Mouse (Mus musculus) bone marrow, adult 2 months (tissue): ENCODE results near the gene Ctnnbl1. TPM values are rescaled to one million over a fixed set of nuclear protein-coding genes. Genes with fewer than 3 reads are reported as not detected.

ENCODE experiments used
- H3K27ac ChIP-seq: fragments of 200-500 bp; 2 replicates; pipeline ENCODE4 v1.5.1; 2012; ENCODE audit warnings: low read depth, mild to moderate bottlenecking, control low read depth, inconsistent platforms, low read length; ENCODE audit not compliant: control insufficient read depth, poor library complexity, insufficient read depth
- H3K4me1 ChIP-seq: fragments of 200-500 bp; 2 replicates; pipeline ENCODE4 v1.6.1; 2011; ENCODE audit warnings: low read length; ENCODE audit not compliant: control insufficient read depth, insufficient read depth
- H3K4me3 ChIP-seq: fragments of 200-500 bp; replicated peaks from 2 replicates; pipeline ENCODE3; 2011; ENCODE audit warnings: mild to moderate bottlenecking, low read depth, low read length, control low read depth; ENCODE audit not compliant: control insufficient read depth
- CTCF ChIP-seq: fragments of 200-500 bp; IDR thresholded peaks from 2 replicates; pipeline ENCODE4 v1.5.1; 2011; ENCODE audit warnings: low read length, control low read depth; ENCODE audit not compliant: control insufficient read depth, insufficient read depth
- POLR2A ChIP-seq: fragments of 200-500 bp; IDR thresholded peaks from 2 replicates; pipeline ENCODE4 v1.6.1; 2011; ENCODE audit warnings: low read depth, mild to moderate bottlenecking, control low read depth, low read length, borderline replicate concordance; ENCODE audit not compliant: control insufficient read depth
- WGBS: fragments of 180-500 bp; shearing (Covaris S2); methylation state at CpG from one replicate; pipeline ENCODE4 v1.1.7; 2018; 5-methylcytosine and 5-hydroxymethylcytosine counted together
- polyA plus RNA-seq: library from polyadenylated mRNA; stranded (reverse); fragments of >200 nt; gene quantifications from 2 replicates; pipeline ENCODE4 v1.2.4, GENCODE M21; 2011; ENCODE audit warnings: low replicate concordance; ENCODE audit not compliant: missing spikeins, insufficient read depth, insufficient read length

Gene Ctnnbl1
- polyA plus RNA-seq, result 8.7 and 17.4 TPM in 2 replicates

DNA sequence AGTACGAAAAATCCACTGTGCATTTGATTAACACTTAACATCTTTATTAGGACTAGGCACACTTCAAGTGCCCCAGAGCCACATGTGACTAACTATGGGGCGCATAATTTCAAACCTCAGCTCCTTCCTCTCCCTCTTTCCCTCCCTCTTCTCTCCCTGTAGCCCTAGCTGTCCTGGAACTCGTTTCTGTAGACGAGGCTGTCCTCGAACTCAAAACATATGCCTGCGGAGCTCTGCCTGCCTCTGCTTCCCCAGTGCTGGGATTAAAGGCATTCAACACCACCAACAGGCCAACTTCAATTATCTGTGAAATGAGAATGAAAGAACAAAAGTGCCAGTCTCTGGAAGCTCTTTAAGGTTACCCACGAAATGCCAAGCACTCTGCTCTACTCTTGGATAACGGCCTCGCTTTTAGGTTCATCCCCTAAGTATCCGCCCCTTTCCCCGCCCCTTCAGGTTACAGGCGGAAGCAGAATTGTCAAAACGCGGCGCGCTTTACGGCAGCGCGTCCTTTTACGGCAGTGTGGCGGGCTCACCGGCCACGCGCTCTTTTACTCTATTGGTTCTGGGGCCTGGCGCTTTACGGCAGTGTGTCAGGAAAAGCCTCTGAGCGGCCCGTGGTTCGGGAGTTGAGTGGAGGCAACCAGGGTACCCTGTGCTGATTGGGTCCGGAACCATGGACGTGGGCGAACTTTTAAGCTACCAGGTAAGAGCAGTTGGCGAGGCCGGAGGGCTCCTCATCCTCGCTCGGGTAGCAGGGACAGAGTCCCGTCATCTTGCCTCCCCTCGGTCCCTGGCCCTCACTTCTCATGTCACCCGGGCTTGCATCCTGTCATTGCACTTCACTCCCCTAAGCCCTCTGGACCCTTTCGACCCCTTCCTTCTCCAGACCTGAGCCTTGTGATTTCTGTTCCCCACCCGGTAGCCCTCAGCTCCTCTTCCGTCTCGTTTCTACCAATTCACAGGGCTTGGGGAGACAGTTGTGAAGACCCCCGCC is at the start of gene Ctnnbl1:
TSS of gene Ctnnbl1 (plus strand) at position 548 of the 997 bp plus-strand sequence.
- no peak within 1 kb of the TSS for H3K27ac ChIP-seq
- TF ChIP-seq POLR2A (no peak; the same call in 1 of the 2 replicates), CTCF (no peak)
- H3K4me3 ChIP-seq, result peak within 1 kb of the TSS; percentile 96
- 10% methylated on average over 44 of the region's 44 CpGs for WGBS
- H3K4me1 ChIP-seq, result no peaks in the 10 kb centered on the region; the same call in 1 of the 2 replicates

DNA sequence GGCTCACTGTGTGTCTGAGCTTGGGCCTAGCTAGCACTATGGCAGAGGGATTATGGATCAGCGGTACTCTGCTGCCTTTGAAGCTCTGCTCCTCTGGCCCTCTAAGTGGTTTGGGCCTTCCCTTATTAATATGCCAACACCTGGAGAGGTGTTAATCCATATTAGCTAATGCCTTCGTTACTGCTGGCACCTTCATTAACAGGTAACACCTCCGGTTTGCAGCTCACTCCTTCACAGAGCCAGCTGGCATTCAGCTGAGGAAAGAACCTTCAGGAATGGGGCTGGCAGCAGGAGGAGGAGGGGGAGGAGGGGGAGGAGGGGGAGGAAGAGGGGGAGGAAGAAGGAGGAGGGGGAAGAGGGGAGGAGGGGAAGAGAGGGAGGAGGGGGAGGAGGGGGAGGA is 49.7 kb upstream of the Ctnnbl1 start:
- WGBS, result 71% methylated on average over 3 of the region's 3 CpGs
- H3K27ac ChIP-seq, result no peak overlapping the region
- no peak overlapping the region for H3K4me3 ChIP-seq
- no peak for TF ChIP-seq CTCF
- no peak for TF ChIP-seq POLR2A
- H3K4me1 ChIP-seq, result no peaks in the 10 kb centered on the region

DNA sequence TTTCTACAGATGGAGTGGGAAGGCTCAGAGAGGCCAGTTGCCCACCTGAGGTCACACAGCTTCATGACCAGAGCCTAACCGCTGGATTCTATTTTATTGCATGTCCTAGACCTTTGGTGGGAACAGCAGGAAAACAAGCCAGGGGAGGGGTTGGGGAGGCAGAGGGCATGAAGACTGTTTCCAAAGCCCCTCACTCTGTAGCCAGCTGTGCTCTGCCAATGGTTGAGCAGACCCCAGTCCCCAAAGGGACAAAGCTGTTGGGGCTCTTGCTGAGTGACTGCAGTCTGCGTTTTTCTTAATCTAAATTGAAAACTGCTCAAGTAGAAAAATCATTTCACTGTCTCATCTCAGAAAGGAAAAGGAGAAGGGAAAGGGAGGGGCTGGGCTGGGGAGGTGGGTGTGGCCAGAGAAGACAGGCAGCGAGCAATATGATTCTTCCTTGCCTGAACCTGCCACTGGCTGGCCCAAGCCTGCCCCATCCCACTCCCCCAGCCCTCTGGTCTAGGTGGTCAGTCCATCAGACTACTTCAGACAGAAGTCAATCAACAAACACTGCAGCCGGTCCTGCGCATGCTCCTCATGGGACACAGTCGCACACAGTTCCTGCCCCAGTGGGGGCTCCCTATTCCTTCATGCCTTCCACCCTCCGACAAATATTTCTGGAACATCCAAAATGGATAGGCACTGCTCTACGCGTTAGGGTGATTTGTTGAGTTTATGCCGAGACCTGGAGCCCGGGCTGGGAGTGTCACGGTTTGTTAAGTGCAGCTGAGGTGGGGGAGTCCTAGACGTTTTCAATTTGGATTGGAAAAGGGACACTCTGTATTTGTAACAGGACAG is 45.7 kb upstream of the Ctnnbl1 start:
- Histone ChIP-seq H3K27ac (no peak overlapping the region), H3K4me1 (no peaks in the 10 kb centered on the region), H3K4me3 (no peak overlapping the region)
- 68% methylated on average over 13 of the region's 13 CpGs for WGBS
- TF ChIP-seq POLR2A (no peak), CTCF (no peak)

DNA sequence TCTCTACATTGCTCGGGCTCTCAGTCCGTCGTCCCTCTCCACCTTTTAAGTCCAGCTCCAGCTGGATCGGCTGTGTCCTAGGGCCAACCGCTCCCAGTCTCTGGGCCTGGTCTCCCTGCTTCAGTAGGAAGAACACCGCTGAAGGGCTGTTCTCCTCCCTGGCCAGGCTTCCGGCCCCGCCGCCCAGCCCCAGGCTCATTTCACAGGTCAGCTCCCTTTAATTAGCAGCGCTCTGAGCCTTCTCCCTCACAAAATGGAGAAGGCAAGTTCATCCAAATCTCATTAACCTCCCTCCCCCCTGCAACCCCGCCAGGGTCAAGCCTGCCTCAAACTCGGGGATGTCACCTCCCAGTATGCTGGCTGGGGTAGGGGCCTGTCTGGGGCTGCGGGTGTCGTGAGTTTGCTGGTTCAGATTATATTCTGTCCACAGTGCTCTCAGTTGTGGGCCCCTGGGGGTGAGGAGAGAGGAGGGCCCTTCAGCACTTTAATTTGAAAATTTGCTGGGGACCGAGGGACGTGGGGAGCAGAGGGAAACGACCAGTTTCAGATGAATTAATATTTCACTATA is 44.8 kb upstream of the Ctnnbl1 start:
- no peaks in the 10 kb centered on the region for H3K4me1 ChIP-seq
- H3K4me3 ChIP-seq, result no peak overlapping the region
- TF ChIP-seq POLR2A (no peak), CTCF (no peak)
- no peak overlapping the region for H3K27ac ChIP-seq
- 40% methylated on average over 17 of the region's 17 CpGs for WGBS

DNA sequence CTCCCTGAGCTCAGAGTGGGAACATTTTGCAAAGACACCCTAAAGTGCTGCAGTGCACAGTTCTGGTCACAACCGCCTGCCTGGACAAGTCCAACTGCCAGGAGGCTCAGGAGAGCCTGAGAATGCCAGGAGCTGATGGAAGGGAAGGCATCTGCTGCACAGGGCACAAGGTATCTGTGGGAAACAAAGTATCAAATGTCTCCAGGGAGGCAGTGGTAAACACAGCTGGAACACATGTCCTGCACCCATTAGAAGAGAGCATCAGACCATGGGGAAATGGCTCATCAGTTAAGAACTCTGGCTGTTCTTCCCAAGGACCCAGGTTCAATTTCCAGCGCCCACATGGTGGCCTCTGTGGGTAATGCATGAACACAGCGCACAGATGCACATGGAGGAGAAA is 43.6 kb upstream of the Ctnnbl1 start:
- no peak overlapping the region for H3K4me3 ChIP-seq
- no peak overlapping the region for H3K27ac ChIP-seq
- WGBS, result 75% methylated on average over 3 of the region's 3 CpGs
- TF ChIP-seq POLR2A (no peak), CTCF (no peak)
- H3K4me1 ChIP-seq, result no peaks in the 10 kb centered on the region

DNA sequence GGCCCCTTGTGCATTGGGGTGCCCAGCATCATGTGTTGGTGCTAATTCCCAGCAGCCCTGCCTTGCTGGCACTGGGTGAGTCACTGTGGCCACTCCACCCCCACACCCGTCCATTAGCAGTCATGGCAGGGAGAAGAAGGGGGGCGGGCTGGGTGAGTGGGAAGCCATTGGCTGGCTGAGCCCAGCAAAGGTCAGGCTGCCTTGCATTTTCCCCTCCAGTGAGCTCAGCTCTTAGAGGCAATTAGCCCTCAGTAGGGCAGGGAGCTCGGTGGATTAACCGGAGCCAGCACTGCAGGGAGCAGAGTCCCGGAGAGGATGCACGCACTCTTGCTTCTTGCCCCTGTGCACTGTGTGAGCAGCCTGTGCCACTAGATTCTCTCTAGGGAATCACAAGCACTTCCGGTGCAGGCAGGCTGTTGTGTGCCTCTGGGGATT is 40.9 kb upstream of the Ctnnbl1 start:
- Histone ChIP-seq H3K27ac (no peak overlapping the region), H3K4me1 (no peaks in the 10 kb centered on the region), H3K4me3 (no peak overlapping the region)
- 67% methylated on average over 7 of the region's 7 CpGs for WGBS
- TF ChIP-seq POLR2A, result no peak
- no peak for TF ChIP-seq CTCF

DNA sequence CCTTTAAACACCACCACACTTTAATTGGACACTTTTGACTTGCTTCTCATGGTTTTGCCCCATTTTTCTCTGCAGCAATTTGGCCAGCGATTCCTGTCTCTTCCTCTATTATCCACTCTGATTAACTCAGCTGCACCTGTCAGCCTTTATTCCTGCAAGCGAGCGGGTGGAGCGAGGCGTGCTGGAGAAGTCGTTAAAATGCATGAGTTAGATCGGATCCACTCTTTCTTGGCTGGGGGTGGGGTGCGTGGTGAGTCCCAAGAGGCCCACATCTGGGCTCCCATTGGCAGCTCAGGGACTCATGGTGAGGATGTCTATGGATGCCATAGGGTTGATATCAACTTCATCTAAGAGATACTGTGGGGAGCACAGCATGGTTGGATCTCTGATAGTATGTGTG is 34.0 kb upstream of the Ctnnbl1 start:
- H3K4me1 ChIP-seq, result no peaks in the 10 kb centered on the region
- H3K4me3 ChIP-seq, result no peak overlapping the region
- no peak for TF ChIP-seq CTCF
- WGBS, result 74% methylated on average over 8 of the region's 8 CpGs
- no peak overlapping the region for H3K27ac ChIP-seq
